16 mouse cellular contexts compared by ENCODE assay signal in the genomic region with DNA sequence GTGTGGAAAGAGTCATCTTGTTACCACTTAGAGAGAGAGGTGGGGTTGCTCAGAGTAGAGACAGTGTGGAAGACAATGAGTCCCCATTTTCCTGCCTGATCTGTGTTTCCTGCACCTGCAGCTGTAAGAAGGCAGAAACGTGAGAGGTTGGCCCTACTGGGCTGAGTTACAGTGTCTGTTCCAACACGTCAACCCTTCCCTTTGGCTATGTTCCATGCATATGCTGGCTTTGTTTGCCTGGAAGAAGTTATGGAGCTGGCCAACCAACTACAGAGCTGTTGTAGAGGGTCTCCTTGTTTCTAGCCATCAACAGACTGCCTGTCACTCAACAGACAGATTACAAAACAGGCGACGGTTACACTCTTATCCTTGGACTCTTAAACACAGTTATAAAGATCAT.
"Had no signal": no experiment of that assay in that cellular context is flagged by ENCODE, and none has a peak within 500 bp of the region (broad histone marks: within the 10 kb centered on the region; RNA-seq: fewer than 3 reads in every experiment).

No protein-coding gene starts in this region.

- H3K4me1 ChIP-seq: lung, embryonic 15.5 days; megakaryocyte, embryonic 14.5 days; midbrain, embryonic 13.5 days; midbrain, embryonic 15.5 days; neural tube, embryonic 12.5 days; stomach, embryonic 15.5 days had no signal

- H3K27me3 ChIP-seq: lung, embryonic 15.5 days; megakaryocyte, embryonic 14.5 days; midbrain, embryonic 13.5 days; midbrain, embryonic 15.5 days; neural tube, embryonic 12.5 days; stomach, embryonic 15.5 days had no signal

- H3K27ac ChIP-seq: lung, embryonic 15.5 days; macrophage; midbrain, embryonic 13.5 days; midbrain, embryonic 15.5 days; neural tube, embryonic 12.5 days; stomach, embryonic 15.5 days; stomach, postnatal 0 days had no signal

- H3K9me3 ChIP-seq: lung, embryonic 15.5 days; megakaryocyte, embryonic 14.5 days; midbrain, embryonic 13.5 days; midbrain, embryonic 15.5 days; neural tube, embryonic 12.5 days; stomach, embryonic 15.5 days had no signal

- H3K9ac ChIP-seq: lung, embryonic 15.5 days; midbrain, embryonic 13.5 days; midbrain, embryonic 15.5 days; neural tube, embryonic 12.5 days; stomach, embryonic 15.5 days had no signal

- DNase-seq: lung, postnatal 14 days; lung, postnatal 36 days; right cerebral cortex, postnatal 14 days; thymus, adult 2 months; thymus, postnatal 25 days; thymus, postnatal 4 days had no signal

- H3K4me2 ChIP-seq: lung, embryonic 15.5 days; midbrain, embryonic 11.5 days; midbrain, embryonic 13.5 days; midbrain, embryonic 15.5 days; neural tube, embryonic 12.5 days; stomach, embryonic 15.5 days had no signal

- ATAC-seq: lung, postnatal 0 days; midbrain, embryonic 13.5 days; midbrain, embryonic 15.5 days had no signal

- H3K4me3 ChIP-seq: lung, embryonic 15.5 days; megakaryocyte, embryonic 14.5 days; midbrain, embryonic 13.5 days; midbrain, embryonic 15.5 days; neural tube, embryonic 12.5 days; stomach, embryonic 15.5 days had no signal
